Mouse (Mus musculus) stomach, embryonic 15.5 days (tissue): ENCODE measurements at regions not wholly inside any gene's neighbourhood (a gene's known extent, or its start where the extent isn't known, plus 50 kb on each side); places are given as distances from the start of the nearest gene placed in this dataset.
"Not testable (repeated sequence)": the region's sequence is repeated elsewhere in the genome, so short reads cannot be mapped to it uniquely, and the experiment has no call there.

ENCODE experiments used
- ATAC-seq: fragments of 200-750 bp; cut with Nextera tagmentation; 2 replicates; pipeline ENCODE4 v1.8.0; 2017; ENCODE audit warnings: low read depth, moderate number of reproducible peaks, moderate TSS enrichment; ENCODE audit not compliant: insufficient read depth, low FRiP score
- H3K27ac ChIP-seq: fragments of 300-500 bp; sonication (generic); 2 replicates; pipeline ENCODE4 v1.5.1; 2015; ENCODE audit warnings: mild to moderate bottlenecking, inconsistent platforms
- H3K27me3 ChIP-seq: fragments of 300-500 bp; sonication (generic); replicated peaks from 2 replicates; pipeline ENCODE4 v1.6.1; 2015; ENCODE audit warnings: inconsistent platforms
- H3K36me3 ChIP-seq: fragments of 300-500 bp; sonication (generic); 2 replicates; pipeline ENCODE4 v1.6.1; 2015; ENCODE audit warnings: inconsistent platforms
- H3K4me1 ChIP-seq: fragments of 300-500 bp; sonication (generic); 2 replicates; pipeline ENCODE4 v1.6.1; 2015; ENCODE audit warnings: inconsistent platforms
- H3K4me2 ChIP-seq: fragments of 300-500 bp; sonication (generic); 2 replicates; pipeline ENCODE4 v1.6.1; 2015; ENCODE audit warnings: mild to moderate bottlenecking, inconsistent platforms
- H3K4me3 ChIP-seq: fragments of 300-500 bp; sonication (generic); replicated peaks from 2 replicates; pipeline ENCODE4 v1.5.1; 2015; ENCODE audit warnings: inconsistent platforms
- H3K9ac ChIP-seq: fragments of 300-500 bp; sonication (generic); 2 replicates; pipeline ENCODE4 v1.6.1; 2015; ENCODE audit warnings: inconsistent platforms
- H3K9me3 ChIP-seq: fragments of 300-500 bp; sonication (generic); 2 replicates; pipeline ENCODE4 v1.6.1; 2016; ENCODE audit warnings: inconsistent platforms
- WGBS: fragments of 180-500 bp; shearing (Covaris S2); methylation state at CpG from one replicate; pipeline ENCODE4 v1.1.7; 2015; 5-methylcytosine and 5-hydroxymethylcytosine counted together

DNA sequence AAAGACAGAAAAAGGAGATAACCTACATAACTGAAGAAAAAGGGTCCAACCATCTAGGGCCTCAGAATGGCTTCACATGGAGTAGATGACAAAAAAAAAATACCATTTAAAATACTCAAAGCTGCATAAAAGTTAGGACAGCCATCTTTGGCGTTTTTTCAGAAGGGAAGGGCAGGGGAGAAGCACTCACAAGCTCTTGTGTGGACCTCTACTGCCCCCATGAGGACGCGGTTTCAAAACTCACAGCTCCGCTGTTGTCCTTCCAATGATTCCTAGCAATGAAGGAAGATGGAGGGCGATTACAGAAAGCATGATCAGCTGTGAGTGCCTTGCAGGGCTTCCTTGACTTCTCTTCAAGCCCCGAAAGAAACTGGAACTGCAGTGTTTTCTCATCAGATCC, 140.8 kb upstream of the Olfr1324 start:
- no peaks in the 10 kb centered on the region for H3K4me1 ChIP-seq
- no peak overlapping the region for H3K9ac ChIP-seq
- no peak for ATAC-seq
- H3K4me2 ChIP-seq = no peak overlapping the region
- no peaks in the 10 kb centered on the region for H3K9me3 ChIP-seq
- H3K36me3 ChIP-seq = no peaks in the 10 kb centered on the region
- H3K27ac ChIP-seq = no peak overlapping the region
- H3K4me3 ChIP-seq = no peak overlapping the region
- no peaks in the 10 kb centered on the region for H3K27me3 ChIP-seq
- 67% methylated on average over 6 of the region's 6 CpGs for WGBS

DNA sequence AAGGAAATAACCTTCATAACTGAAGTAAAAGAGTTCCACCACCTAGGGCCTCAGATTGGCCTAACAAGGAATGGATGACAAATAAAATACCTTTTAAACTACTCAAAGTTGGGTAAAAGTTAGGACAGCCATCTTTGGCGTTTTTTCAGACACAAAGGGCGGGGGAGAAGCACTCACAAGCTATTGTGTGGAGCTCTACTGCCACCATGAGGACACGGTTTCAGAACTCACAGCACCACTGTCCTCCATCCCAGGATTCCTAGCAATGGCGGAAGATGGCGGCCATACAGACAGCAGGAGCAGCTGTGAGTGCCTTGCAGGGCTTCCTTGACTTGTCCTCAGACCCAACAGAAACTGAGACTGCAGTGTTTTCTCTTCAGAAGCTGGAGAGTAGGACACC, 138.0 kb upstream of the Olfr1324 start:
- Histone ChIP-seq H3K9me3 (no peaks in the 10 kb centered on the region), H3K27me3 (no peaks in the 10 kb centered on the region), H3K27ac (no peak overlapping the region), H3K36me3 (no peaks in the 10 kb centered on the region), H3K4me1 (no peaks in the 10 kb centered on the region), H3K4me2 (peak overlapping the region; percentile 13; the same call in 1 of the 2 replicates), H3K9ac (no peak overlapping the region), H3K4me3 (0 out of 2 replicates have a peak overlapping the region, but pooled peaks have one; percentile 9)
- 72% methylated on average over 5 of the region's 5 CpGs for whole genome bisulfite sequencing
- ATAC-seq = no peak

DNA sequence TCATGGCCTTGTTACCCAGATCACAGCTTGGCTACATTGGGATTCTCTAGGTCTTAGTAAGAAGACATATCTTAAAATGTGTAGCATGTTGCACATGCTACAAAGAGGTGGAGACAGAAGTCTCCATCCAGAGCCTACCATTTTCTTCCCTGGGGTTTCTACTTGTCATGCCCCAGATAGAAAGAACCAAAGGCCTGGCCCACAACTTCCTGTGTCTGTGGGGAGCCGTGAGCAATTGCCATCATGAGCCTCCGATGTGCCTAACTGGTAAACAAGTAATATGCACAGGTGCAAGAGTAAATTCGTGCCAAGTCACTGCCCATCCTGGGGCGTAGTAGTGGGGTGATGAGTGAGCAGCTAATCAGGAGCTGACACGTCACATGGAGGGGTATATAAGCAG, 136.7 kb upstream of the Olfr1324 start:
- not testable (repeated sequence) for H3K36me3 ChIP-seq, H3K27me3 ChIP-seq, H3K4me3 ChIP-seq, H3K9ac ChIP-seq, H3K4me1 ChIP-seq, H3K9me3 ChIP-seq, H3K4me2 ChIP-seq, ATAC-seq, H3K27ac ChIP-seq
- WGBS = 87% methylated on average over 5 of the region's 5 CpGs

DNA sequence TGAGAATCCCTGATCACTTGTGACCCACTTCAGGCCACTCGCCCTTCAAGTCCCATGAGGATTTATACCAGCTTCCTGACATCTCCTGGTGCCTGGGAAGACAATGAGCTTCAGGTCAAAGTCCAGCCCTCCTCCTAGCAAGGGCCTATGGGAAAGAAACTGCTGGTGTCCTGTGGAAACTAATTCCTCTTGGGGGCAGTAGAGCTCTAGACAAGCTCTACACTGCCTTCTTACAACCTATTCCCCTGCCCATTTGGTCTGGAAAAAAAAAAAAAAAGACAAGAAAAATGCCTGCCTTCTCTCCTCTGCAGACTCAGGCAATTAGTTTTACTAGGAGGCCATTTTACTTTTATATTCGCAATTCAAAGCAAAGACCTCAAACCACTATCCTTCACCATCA, 132.6 kb upstream of the Olfr1324 start:
- Histone ChIP-seq H3K27ac (no peak overlapping the region), H3K4me1 (no peaks in the 10 kb centered on the region), H3K4me2 (no peak overlapping the region), H3K4me3 (no peak overlapping the region), H3K36me3 (no peaks in the 10 kb centered on the region), H3K9ac (no peak overlapping the region), H3K27me3 (no peaks in the 10 kb centered on the region), H3K9me3 (no peaks in the 10 kb centered on the region)
- WGBS = 34% methylated on average over 2 of the region's 2 CpGs
- no peak for ATAC-seq

DNA sequence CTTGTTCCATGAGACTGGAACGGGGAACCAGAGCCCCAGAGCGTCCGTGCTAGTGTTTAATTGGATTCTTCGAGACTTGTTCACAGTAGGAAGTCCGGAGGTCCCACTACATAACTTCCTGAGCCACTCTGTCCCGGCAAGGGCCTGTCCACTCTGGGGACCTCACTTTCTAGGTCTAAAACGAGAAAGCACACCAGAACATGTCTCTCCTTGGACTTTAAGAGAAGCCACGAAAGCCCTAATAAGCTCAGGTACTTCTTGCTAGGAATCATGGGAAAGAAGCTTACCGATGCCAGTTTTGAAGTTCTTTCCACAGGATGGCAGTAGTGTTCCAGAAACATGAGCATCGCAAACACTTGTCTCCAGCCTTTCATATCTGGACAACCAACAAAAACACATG, 122.0 kb upstream of the Olfr1324 start:
- Histone ChIP-seq H3K4me2 (peak overlapping the region; percentile 40), H3K4me3 (peak overlapping the region; percentile 38), H3K36me3 (no peaks in the 10 kb centered on the region), H3K27me3 (no peaks in the 10 kb centered on the region), H3K4me1 (no peaks in the 10 kb centered on the region), H3K9ac (no peak overlapping the region), H3K9me3 (no peaks in the 10 kb centered on the region), H3K27ac (no peak overlapping the region)
- ATAC-seq = no peak
- WGBS = 47% methylated on average over 10 of the region's 10 CpGs

DNA sequence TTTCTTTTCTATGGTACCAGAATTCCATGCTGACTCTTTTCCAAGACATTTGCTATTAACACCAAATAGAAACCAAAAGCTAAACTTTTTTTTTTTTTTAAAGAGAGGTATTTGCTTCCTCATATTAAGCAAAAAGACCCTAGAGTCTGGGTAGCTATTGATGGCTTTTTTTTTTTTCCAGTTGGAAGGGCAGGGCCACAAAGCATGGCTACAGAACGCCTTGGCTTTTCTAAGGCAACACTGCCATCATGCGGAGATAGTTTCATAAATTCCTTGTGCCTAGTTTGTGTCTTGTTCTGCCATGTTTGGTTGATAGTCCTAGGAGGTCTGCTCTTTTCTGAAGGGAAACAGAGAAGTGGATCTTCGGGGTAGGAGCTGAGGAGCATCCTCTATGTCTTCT, 121.4 kb upstream of the Olfr1324 start:
- Histone ChIP-seq H3K27ac (no peak overlapping the region), H3K4me1 (no peaks in the 10 kb centered on the region), H3K27me3 (no peaks in the 10 kb centered on the region), H3K9me3 (no peaks in the 10 kb centered on the region), H3K4me2 (peak overlapping the region; percentile 40), H3K36me3 (no peaks in the 10 kb centered on the region), H3K4me3 (peak overlapping the region; percentile 38), H3K9ac (no peak overlapping the region)
- WGBS = 48% methylated on average over 3 of the region's 3 CpGs
- no peak for ATAC-seq

DNA sequence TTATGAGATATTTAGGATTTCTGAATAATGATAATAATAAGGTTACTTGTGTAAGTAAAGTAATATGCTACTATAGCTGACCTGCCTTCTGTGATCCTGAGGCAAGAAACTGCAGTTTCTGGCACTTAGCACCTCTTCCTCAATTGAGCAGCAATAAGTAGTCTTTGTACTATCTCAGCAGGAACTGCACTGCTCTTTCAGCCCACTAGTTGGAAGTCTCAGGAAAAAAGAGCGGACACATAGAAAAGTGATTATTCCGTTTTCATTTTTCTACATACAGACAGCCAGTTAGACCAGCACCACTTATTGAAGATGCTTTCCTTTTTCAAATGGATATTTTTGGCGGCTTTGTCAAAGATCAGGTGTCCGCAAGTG, 109.5 kb upstream of the Olfr1324 start:
- ATAC-seq, H3K9ac ChIP-seq, H3K9me3 ChIP-seq, H3K27ac ChIP-seq, H3K36me3 ChIP-seq, H3K27me3 ChIP-seq, H3K4me1 ChIP-seq: not testable (repeated sequence)
- Histone ChIP-seq H3K4me2 (0 out of 2 replicates have a peak overlapping the region, but pooled peaks have one; percentile 13), H3K4me3 (peak overlapping the region; percentile 44)
- 60% methylated on average over 4 of the region's 4 CpGs for WGBS

DNA sequence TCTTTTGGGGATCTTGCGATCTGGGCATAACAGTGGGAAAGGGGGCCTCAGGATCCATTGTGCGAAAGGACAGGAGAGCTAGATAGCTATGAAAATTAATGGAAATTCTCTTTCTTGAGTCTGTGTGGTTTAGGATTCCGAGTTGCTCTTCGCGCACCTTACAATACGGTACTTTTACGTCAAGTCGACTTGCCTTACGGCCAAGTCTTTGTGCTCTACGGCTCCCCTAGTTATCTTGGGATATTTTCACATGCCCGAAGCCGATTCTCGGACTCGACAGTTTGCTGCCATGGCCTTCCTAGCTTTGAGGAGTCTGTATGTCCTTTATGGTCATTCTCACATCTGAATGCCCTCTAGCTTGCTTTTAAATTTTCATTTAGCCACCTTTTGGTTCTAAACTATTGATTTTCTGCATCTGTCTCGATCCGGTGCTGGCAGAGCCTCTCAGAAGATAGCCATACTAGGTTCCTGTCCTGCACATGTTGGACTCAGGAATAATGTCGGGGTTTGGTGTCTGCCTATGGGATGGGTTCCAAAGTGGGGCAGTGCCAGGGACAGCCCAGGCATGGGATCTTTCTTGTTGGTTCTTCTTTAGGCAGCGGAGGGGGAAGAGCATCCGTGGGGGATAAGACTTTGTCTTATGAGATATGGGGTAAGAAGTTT, 109.0 kb upstream of the Olfr1324 start:
- Histone ChIP-seq H3K4me1 (no peaks in the 10 kb centered on the region), H3K27me3 (no peaks in the 10 kb centered on the region), H3K4me2 (0 out of 2 replicates have a peak overlapping the region, but pooled peaks have one; percentile 13), H3K9me3 (no peaks in the 10 kb centered on the region), H3K9ac (no peak overlapping the region), H3K27ac (no peak overlapping the region), H3K4me3 (peak overlapping the region; percentile 44), H3K36me3 (no peaks in the 10 kb centered on the region)
- ATAC-seq = no peak
- 50% methylated on average over 19 of the region's 19 CpGs for WGBS

DNA sequence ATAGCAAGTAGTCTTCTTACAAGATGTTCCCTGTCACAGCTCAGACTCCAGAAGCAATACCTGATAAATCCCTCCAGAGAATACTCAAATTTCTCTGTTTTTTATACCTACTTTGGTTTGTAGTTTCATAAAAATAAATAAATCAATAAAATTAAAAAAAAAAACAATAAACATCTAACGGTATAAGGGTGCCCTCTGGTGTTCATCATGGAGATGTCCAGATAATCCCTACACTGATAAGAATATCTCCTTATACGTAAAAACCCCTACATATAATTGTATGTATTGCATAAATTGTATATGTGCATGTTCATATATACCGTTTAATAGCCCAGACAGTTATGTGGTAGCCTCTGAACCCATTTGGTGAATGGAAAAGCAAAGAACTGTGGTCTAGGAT, 75.7 kb upstream of the Olfr1324 start:
- WGBS = 19% methylated on average over 3 of the region's 3 CpGs
- no peaks in the 10 kb centered on the region for H3K9me3 ChIP-seq

DNA sequence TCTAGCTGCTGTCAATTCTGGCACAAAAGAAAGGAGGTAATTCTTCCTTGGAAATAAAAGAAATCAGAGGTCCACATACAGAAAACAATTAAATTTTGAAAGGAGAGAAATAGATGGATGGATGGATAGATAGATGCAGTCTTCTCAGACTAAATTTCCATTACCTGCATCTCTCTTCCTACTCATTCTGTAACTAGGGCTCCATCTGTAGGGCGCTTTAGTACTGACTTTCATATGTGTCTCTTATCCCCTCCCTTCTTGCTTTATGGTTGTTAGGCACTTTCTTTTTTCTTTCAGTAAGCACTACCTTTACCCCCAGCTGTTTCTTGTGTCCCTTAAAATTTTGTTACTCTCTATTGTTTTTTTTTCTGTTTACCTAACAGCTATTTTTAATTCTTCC, 72.9 kb upstream of the Olfr1324 start:
- Histone ChIP-seq H3K9ac (no peak overlapping the region), H3K27ac (no peak overlapping the region), H3K27me3 (no peaks in the 10 kb centered on the region), H3K36me3 (no peaks in the 10 kb centered on the region), H3K9me3 (no peaks in the 10 kb centered on the region), H3K4me2 (no peak overlapping the region), H3K4me1 (no peaks in the 10 kb centered on the region), H3K4me3 (no peak overlapping the region)
- no peak for ATAC-seq
- 44% methylated on average over 1 of the region's 1 CpGs for WGBS

More for the DNA sequence above, 75.7 kb upstream of the Olfr1324 start:
- no peak overlapping the region for H3K27ac ChIP-seq
- no peak overlapping the region for H3K4me2 ChIP-seq
- no peaks in the 10 kb centered on the region for H3K36me3 ChIP-seq
- H3K9ac ChIP-seq = no peak overlapping the region
- no peaks in the 10 kb centered on the region for H3K4me1 ChIP-seq
- no peak for ATAC-seq
- no peak overlapping the region for H3K4me3 ChIP-seq
- H3K27me3 ChIP-seq = no peaks in the 10 kb centered on the region

DNA sequence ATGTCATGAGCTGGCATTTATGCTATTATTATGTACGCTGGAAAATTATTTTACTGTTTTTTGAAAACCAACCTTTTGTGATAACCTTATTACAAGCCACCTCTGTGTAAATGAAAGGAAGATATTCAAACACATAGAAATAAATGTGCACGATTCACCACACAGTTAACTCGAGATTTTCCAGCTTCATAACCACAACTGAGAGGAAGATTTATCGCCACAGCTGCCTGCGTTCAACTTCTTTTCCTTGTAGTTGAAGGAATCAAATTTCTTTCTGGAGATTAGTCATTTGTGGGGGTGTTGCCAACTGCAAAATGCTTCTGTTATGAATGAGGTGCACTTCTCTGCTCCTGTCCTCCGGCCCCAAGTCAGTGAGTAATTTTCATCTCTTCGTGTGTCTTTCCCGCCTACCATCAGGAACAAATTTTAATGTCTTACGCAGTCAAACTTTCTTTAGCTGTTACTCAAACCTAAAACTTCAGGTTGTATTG, 62.2 kb upstream of the Olfr1324 start:
- 60% methylated on average over 9 of the region's 9 CpGs for WGBS
- H3K36me3 ChIP-seq, H3K9ac ChIP-seq, H3K9me3 ChIP-seq, H3K27ac ChIP-seq, H3K4me2 ChIP-seq, H3K27me3 ChIP-seq, H3K4me3 ChIP-seq, ATAC-seq, H3K4me1 ChIP-seq: not testable (repeated sequence)
